Mouse (Mus musculus) spleen, embryonic (tissue): ENCODE measurements at regions not wholly inside any gene's neighbourhood (a gene's known extent, or its start where the extent isn't known, plus 50 kb on each side); places are given as distances from the start of the nearest gene placed in this dataset.

Experiments used
- CTCF ChIA-PET: fragments of 350-600 bp; sonication (Branson Sonifier 250); formaldehyde crosslinking; loops from one replicate; lab custom pipeline; 2022; lab: Charles Lee

DNA sequence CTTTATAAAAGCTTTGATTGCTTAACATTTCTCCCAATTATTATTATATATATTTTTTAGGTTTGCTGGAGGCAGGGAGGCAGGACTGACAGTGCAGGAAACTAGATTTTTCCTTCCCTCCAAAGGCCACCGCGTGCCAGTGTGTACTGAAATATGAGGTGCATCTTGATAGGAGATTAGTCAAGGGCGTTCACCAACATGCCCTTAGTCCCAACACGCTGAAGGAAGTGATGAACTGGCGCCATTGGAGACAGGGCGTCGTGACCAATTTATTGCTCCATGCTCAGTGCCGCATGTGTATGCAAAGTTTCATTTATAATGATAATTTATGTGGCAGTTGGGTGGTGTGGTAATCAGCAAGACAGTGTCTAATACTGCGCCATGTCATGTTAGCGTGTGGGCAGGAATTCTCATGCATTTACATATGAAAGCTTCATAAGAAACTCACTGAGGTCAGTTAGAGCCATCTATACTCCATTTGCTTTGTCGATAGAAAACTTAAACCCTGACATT, 66.2 kb downstream of the Isl1 start:
- CTCF ChIA-PET: no interaction called here

DNA sequence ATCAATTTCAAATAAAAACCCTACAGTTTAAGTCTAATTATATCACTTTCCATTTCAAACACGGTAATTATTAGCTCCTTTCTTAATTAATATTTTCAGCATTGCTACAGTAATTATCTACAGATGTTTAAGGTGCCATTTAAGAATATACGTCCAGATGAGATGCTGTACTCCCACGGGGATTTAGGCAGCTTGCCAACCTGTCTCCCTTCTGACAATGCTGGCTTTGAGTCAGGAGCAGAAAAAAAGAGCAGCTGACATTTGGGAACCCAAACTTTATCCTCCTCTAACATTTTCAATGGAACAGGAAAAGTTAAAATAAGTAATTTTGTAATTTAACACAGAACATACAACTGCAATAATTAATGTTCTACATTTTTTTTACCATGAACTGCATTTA, 94.4 kb downstream of the Isl1 start:
- CTCF ChIA-PET: no interaction called here

DNA sequence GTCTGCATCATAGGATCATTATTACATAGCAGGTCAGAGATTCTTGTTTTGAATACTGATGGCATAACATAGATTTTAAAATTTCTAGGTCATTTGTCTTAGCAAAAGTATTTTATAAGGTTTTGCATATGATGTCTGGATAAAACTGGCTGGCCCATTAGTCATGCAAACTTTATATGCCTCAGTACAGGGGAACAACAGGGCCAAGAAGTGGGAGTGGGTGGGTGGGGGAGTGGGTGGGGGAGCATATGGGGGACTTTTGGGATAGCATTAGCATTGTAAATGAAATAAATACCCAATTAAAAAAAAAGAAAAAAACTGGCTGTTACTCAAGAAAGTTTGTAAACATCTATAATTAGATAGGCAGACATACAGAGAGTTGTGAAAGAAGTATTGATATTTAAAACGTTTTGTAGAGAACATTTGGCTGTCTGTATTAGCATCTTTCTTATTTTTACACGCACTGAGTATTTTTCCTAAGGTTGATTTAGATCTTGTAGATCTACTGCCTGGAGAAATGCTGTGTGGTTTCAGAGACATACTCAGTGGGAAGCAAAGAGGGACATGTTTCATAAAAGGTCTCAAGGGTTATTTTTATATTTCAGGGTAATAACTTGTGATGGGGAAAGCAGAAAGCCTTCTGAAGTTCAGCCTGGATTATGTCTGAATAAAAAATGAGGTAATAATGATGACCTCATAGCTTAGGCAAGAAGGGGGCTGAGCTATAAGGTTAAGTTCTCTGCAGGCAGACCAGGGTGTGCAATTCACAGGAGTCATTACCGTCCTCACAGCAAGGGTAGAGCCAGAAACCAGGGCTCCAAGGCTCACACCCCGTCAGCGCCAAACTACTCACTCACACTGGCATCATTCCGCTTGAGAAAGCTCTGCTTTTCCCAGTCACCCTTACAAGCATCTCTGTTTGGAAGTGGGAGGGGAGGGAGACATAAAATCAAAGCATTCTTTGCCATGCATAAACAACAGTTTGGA, 95.4 kb downstream of the Isl1 start:
- CTCF ChIA-PET: no interaction called here

DNA sequence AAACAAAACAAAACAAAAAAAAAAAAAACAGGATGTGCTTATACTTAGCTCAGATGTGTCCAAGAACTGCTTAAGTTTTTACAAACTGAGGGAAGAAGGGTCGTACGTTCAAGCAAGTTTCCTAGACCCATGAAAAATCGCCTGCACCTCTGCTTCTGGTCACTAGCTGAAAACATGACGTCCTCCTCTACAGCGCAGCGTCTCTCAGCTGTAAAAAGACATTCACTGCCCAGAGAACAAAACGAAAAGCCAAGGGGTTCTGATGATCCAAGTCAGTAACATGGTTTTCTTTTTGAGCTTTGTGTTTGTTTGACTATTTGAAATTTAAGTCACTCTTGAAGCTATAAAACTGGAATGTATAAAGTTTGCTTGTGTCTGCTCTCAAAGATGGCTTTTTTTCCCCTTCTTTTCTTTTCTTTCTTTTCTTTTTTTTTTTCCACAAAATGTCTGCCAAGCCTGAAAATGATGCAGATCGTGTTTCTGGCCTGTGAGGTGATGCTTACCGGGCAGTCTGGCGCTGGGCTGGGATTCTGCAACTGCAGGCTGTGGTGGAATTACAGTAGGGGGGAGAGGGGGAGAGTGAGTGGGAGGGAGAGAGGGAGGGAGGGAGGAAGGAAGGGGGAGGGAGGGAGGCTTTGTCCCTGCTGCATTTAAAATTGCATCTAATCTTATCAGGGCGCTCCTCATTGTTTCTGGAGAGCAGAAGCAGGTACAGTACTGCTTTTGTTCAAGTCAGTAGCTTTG, 108.1 kb downstream of the Isl1 start:
- CTCF ChIA-PET: interaction anchor here (0.6 kb wide), 2 partner anchors 16 to 250 kb away, joined by 3 to 5 read pairs; no protein-coding TSS in a partner anchor

DNA sequence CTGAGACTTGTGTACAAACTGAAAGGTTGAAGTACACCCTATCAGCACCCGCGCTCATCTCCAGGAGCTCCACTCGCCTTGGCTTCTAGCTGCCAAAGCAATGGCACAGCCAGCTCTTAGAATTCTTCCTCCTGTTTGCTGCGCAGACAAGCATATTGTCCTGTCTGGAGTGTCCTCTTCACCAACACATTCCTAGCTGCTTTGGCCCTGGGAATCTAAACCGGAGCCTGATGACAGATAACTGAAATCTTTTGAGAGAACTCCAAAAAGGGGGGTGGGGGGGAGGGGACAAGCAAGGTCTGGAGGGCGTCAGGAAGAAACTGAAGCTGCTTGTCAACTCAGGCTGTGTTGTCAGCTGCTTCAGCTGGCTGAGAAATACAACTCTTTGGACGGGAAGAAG, 122.4 kb downstream of the Isl1 start:
- CTCF ChIA-PET: no interaction called here

DNA sequence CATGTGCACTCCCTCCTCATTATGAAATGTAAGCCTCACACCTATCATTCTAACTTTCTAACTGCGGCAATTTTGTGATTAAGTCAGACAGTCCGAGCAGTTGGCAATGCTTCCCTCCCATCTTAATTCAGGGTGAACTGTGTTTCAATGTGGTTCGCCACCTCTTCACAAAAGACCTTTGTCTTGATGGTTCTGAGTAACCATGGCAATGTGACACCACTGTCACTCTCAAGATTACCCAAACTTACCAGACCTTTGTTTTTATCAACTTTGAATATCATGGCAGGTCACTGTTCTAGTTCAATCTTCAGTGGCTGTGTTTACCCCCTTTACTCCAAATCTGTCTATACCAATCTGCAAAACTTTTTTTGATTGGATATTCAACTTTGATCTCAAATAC, 131.7 kb downstream of the Isl1 start:
- CTCF ChIA-PET: no interaction called here

DNA sequence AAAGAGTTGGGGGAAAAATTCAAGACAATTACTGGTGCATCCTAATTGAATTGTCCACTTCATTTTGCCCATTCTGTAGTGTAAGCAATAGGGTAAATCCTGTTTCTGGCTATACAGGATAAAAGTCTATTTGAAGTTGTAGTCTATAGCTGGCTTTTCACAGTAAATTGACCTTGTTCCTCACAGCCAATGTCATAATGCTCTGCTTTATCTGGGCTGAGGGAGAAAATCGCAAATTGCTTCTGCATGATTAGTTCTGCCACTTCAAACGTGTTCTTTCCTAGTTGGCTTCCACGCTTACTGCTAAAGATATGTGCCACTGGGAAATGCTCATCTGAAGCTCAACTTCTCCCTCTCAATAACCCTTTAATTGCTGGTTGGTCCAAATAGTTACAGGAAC, 134.5 kb downstream of the Isl1 start:
- CTCF ChIA-PET: no interaction called here

DNA sequence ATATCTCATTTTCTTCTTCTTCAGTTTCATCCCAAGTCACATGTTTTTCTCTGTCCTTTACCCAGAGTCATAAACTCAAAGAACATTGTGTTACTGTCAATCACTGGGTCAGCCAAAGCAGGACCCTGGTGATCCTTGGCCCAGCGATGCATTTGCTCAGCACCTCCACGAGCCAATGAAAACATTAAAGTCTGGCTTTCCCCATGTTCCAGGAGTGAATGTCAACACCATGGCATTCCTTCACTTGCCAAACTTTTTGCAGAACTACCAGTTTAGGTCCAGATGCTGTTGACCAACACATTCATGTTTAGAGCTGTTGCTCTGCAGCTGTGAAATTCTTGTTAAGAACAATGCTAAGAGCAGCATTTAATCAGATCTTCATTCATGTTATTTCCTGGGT, 135.6 kb downstream of the Isl1 start:
- CTCF ChIA-PET: no interaction called here

DNA sequence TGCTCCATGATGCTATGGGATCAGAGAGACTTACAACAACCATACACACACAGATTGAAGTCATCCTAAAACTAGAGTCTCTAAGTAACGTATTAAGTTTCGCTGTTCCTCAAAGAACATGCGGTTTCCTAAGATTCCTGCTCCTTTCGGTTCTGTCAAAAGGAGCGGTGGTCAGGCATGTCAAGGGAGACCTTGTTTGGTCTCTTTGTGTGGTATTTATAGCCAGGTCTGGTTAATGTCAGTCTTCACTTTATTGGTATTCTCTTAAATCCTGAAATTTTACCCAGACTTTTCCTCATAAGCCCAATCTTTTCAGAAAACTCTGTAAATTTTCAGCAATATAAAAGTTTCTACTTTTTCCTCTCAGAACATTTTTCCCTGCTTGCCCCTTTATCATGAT, 166.5 kb downstream of the Isl1 start:
- CTCF ChIA-PET: no interaction called here

DNA sequence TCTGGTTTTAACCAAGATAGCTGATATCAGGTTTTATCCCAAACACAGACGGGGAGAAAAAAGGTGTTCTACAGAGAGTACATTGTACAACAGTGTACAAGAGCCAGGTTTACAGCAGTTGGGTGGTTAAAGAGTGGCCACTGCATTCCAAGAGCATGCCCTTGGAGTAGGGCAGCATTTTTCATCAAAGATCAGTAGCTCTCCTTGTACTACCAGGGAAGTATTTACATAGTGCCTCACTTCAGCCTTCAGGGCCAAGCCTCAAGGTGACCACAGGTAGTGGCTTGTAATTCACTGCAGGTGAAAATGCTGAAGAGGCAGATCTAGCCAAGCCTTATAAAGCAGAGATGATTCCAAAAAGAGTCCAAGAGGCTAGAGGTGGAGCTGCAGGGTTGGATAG, 190.8 kb downstream of the Isl1 start:
- CTCF ChIA-PET: no interaction called here

DNA sequence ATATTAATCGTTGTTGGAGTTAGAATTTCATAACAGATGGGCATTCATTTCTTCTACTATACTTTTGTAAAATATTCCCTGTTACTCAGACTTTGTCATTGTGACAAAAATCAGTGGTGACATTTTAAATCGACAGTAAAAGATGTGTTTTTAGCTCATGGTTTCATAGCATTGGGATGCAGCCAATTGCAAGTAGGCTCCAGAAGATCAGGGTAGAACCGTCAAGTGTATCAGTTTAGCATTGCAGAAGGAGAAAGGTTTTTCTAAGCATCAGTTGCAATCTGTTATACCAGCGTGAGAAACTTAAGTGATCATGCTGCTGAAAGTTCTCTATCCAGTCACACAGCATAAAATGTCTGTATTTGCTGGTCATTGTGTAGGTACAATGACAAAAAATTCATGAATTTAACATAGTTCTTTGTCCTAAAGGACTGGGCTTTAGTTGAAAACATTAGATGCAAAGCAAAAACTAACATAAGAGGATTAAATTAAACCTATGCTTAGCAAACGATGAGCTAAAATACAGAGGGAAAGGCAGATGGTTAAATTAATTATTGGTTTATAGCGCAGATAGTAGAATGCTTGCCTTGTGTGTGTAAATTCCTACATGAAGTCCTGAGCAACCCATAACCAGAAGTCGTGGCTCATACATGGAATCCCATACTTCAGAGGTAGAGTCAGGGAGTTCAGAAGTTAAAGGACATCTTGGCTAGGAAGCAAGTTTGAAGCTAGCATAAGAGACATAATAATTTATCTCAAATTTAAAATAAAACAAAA, 198.3 kb downstream of the Isl1 start:
- CTCF ChIA-PET: no interaction called here

DNA sequence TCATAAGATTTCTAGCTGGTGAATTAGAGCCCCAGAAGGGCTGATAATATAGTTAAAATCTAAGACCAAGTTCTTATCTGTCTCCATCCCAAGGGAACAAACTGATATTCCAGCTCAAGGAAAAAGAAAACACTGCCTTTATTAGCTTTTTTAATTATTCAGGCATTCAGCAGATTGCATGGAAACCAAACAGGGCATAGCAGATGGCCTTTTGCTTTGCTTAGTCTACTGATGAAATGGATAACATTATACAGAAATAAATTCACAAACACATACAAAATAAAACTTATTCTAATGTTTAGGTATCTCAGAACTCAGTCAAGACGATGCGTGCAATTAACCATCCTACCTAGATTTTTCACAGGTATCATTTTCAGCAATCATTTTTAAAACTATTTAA, 198.9 kb downstream of the Isl1 start:
- CTCF ChIA-PET: no interaction called here

DNA sequence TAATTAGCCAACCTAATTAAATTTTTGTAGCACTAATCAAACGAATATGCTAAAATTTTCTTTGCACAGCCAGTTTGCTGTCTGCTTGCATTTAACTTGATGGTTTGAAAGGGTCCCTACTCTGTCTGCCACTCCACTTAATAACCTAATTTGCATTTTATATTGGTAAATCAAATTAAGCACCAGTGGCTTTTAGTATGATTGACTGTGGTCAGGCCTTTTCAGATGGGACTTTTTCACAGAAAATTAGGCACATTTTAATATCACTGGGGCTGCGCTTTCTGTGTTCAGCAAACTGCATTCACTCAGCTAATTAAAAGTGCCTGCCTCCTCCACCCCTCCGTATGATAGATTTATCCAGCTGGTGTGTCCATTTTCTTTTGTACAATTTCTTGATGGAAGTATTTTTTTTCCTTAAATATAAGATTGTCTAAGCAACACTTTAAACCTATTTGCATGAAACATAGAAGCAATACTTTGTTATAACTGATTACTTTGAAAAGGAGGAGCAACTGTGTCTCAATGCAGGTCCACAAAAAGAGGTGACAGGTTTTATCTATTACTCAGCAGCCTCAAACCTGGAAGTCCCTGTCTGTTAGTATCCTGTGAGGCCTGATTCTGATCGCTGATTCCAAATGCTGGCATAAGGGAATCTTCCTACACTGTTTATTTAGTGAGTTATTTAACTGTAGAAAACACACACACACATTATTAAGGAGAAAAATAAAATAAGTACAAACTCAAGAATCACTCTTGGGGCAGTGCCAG, 221.8 kb downstream of the Isl1 start:
- CTCF ChIA-PET: interaction anchor here (0.7 kb wide), 1 partner anchor 1253 kb away, joined by 3 read pairs; no protein-coding TSS in a partner anchor

DNA sequence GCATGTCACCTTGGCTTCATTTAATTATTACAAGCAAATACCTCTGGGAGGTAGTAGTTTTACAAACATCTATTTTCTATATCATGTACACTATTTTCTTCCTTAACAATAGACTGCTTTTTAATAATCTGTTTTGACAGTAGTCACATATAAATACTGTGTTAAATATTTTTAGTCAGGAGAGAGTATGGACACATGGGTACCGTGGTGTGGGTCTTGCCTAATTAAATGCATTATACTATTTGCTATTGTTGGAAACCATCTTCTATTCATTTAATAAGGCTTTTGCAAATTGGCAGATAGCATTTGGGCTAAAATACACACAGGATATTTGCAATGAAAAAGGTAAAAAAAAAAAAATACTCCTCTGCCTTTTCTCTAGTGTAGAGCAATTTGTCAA, 222.3 kb downstream of the Isl1 start:
- CTCF ChIA-PET: no interaction called here

DNA sequence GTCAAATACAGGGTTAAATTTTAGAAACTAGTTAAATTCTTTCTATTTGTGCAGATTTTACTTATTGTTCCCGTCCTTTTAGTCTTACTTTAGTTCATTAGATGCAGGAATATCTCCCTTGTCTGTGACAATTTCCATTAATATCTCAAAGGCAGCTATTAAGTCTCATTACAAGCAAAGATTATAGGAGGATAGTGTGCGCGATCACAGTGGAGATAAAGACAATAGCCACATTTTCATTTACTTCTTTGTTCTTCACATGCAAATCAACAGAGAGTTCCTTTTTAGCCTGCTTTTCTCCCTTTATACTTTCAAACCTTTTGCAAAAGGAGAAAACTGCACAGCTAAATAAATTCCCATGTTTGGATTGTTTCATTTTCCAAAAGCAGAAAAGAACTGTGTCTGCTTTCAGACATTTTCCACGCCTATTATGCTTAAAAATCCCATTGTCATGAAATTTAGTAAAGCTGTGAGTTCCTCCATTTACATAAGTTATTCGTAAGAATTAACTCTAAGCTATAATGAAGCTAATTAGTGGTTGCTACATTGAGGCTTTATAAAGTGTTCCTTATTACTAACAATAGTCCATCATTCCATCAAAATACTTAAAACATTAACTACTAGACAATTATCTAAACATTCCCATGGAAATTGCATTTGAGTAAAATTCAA, 252.4 kb downstream of the Isl1 start:
- CTCF ChIA-PET: no interaction called here

DNA sequence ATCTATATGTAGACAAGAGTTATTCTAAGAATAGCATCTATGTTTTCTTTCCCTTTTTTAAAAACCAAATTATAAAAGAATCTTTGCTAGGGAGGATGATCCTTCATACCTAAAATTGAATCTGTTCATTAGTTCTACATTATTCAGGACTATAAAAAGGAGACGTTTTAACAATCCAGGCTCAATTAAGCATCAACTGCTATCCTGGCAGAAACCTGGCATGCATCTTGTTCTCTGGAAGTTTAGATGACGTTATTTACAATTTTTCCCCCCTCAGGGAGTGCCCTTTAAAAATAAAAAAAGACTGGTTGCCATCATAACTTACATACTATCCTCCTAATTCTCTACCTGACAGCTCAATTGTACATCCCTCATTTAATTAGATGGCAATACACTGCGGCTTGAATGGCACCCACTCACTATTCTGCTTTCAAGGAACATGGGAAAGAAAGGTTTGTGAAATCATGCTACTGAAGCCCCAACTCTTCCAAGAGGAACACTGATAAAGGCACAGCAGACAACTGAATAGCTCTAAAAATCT, 253.3 kb downstream of the Isl1 start:
- CTCF ChIA-PET: no interaction called here

DNA sequence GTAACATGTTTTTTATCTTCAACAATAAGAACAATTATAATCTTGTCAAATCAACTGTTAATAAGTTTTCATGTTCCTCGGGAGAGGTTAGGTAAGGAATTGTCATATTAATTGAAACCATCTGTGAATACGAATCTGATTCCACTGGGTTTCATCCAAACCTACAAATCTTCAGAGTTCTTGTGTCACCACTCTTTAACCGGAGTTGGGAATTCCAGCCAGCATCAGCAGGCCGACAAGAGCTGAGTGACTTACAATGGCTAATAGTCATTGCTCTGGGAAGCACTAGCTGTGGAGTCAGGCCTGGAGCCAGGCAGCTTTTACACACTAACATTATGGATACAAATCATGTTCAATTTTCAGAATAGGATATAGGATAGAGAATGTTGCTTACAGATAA, 273.3 kb downstream of the Isl1 start:
- CTCF ChIA-PET: no interaction called here

DNA sequence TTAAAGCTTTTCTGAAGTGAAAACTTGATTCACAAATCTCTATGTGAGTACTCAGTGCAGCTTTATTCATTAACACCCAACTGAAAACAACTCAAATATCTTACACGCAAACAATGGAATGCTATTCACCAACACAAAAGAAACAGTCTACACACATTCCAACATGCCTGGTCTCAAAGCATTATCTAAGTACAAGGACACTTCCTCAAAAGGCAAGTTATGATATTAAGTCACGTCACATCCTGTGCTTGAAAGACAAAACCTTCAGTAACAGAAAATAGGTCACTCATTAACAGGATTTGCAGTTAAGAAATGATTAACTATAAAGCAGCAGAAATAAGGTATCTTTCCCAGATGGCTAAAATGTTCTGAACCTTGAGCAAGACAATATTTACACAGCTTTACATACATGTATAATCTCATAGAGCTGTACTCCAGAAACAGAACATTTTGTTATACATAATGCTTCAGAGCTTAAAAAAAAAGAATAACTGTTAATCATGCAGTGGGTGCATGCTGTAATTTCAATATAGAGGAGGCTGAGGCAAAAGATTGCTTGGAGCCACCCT, 279.3 kb downstream of the Isl1 start:
- CTCF ChIA-PET: no interaction called here

DNA sequence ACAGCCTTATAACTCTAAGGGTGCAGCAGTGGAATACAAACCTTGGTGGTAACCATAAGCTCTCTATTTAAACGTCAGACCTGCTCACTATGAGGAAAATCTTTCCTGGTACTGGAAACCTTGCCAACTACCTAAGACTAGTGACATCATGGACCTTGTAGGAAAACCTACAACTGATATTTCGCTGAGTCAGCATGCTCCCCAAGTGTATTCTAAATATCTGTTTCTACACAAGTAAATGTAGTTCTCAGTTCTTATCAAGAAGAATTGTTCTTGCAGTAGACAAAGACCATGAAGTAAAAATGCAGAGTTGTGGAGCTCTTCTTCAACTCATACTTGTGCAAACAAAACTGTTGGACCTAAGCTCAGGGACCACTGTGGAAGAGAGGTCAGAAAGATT, 280.9 kb downstream of the Isl1 start:
- CTCF ChIA-PET: no interaction called here

DNA sequence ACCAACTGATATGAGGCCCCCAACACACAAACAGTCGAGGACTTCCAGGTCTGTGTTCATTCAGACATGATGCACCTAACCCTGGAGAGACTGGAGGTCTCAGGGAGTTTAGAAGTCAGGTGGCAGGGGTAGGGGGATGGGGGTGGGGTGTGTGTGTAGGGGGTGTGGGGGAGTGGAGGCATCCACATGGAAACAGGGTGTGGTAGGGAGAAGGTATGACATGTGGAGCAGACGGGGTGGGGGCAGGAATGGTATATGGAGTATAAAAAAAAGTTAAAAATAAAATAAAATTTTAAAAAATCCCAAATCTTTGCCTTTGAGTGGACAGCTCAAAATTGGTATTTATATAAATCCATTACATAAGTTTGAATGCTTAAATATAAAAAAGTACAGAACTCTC, 282.3 kb downstream of the Isl1 start:
- CTCF ChIA-PET: no interaction called here
